Mouse (Mus musculus): Measurements from ENCODE around the gene Ubqln1.

The Ubqln1 gene

GRCm38 (mm10) chr13:58215592-58216341, at the start of gene Ubqln1:
Gene Ubqln1, minus strand, starts transcription at chr13:58215653.
- DNase-seq = peak; percentile 89

- no peak for DNase-seq
These were observed 48.1 kb upstream of the Ubqln1 start for GRCm38 (mm10) chr13:58263546-58263945.

- no peak for DNase-seq
These were observed 46.2 kb upstream of the Ubqln1 start for GRCm38 (mm10) chr13:58261674-58262073.

GRCm38 (mm10) chr13:58253268-58253667, 37.8 kb upstream of the Ubqln1 start:
- no peak for DNase-seq

- DNase-seq = no peak
These were observed 33.5 kb upstream of the Ubqln1 start for GRCm38 (mm10) chr13:58248957-58249356.

GRCm38 (mm10) chr13:58236536-58236935, 21.1 kb upstream of the Ubqln1 start:
- no peak for DNase-seq

- peak; percentile 79 for DNase-seq
These were observed 17.2 kb upstream of the Ubqln1 start for GRCm38 (mm10) chr13:58232611-58233010.

GRCm38 (mm10) chr13:58232070-58232469, 16.6 kb upstream of the Ubqln1 start:
- no peak for DNase-seq

GRCm38 (mm10) chr13:58228624-58229023, 13.2 kb upstream of the Ubqln1 start:
- DNase-seq = no peak

- no peak for DNase-seq
These were observed 10.2 kb upstream of the Ubqln1 start for GRCm38 (mm10) chr13:58225694-58226093.

- DNase-seq = peak; percentile 66
These were observed 4.8 kb upstream of the Ubqln1 start for GRCm38 (mm10) chr13:58220206-58220605.

- no peak for DNase-seq
These were observed 2.1 kb upstream of the Ubqln1 start for GRCm38 (mm10) chr13:58217536-58217935.

- peak; percentile 31 for DNase-seq
These were observed 942 bp upstream of the Ubqln1 start for GRCm38 (mm10) chr13:58216395-58216794.

- no peak for DNase-seq
These were observed 231 bp downstream of the Ubqln1 start for GRCm38 (mm10) chr13:58215253-58215591.

GRCm38 (mm10) chr13:58214346-58215252, 854 bp downstream of the Ubqln1 start:
- DNase-seq = peak; percentile 39

GRCm38 (mm10) chr13:58213801-58214200, 1.7 kb downstream of the Ubqln1 start:
- DNase-seq = no peak

GRCm38 (mm10) chr13:58212530-58212929, 2.9 kb downstream of the Ubqln1 start:
- no peak for DNase-seq

GRCm38 (mm10) chr13:58210441-58210840, 5.0 kb downstream of the Ubqln1 start:
- no peak for DNase-seq

- no peak for DNase-seq
These were observed 9.4 kb downstream of the Ubqln1 start for GRCm38 (mm10) chr13:58206084-58206483.

- no peak for DNase-seq
These were observed 10.5 kb downstream of the Ubqln1 start for GRCm38 (mm10) chr13:58204986-58205385.

GRCm38 (mm10) chr13:58204202-58204601, 11.3 kb downstream of the Ubqln1 start:
- no peak for DNase-seq

GRCm38 (mm10) chr13:58202903-58203302, 12.6 kb downstream of the Ubqln1 start:
- DNase-seq = no peak

GRCm38 (mm10) chr13:58201908-58202307, 13.5 kb downstream of the Ubqln1 start:
- no peak for DNase-seq

GRCm38 (mm10) chr13:58201343-58201742, 14.1 kb downstream of the Ubqln1 start:
- DNase-seq = no peak
